In genomic region chr4:152609196-152609595, GRCm38 (mm10) we compare ENCODE assay signal across 16 mouse cellular contexts.
A peak's percentile ranks its signal among the peaks of the same experiment; 100 is the strongest.
DNase-seq lines count a peak whose midpoint lies in the region; ATAC-seq and TF ChIP-seq lines count a peak whose summit lies in the region.
"Had no signal": no experiment of that assay in that cellular context is flagged by ENCODE, and none has a peak within 500 bp of the region (broad histone marks: within the 10 kb centered on the region; RNA-seq: fewer than 3 reads in every experiment).

No protein-coding gene starts in this region.

- no peak overlapping the region for H3K9ac ChIP-seq in forebrain, embryonic 13.5 days
- no peak overlapping the region for H3K9ac ChIP-seq in forebrain, embryonic 12.5 days
- no peak overlapping the region for H3K9ac ChIP-seq in forebrain, embryonic 15.5 days (replicated peaks)
- H3K9ac ChIP-seq in forebrain, embryonic 11.5 days (ENCODE audit: low read length) = no peak overlapping the region
- no peak overlapping the region for H3K9ac ChIP-seq in forebrain, embryonic 16.5 days (replicated peaks; ENCODE audit: low read depth, low read length)

- WGBS in forebrain, embryonic 13.5 days = 76% methylated on average over 2 of the region's 2 CpGs
- 81% methylated on average over 2 of the region's 2 CpGs for WGBS in forebrain, embryonic 12.5 days
- 52% methylated on average over 2 of the region's 2 CpGs for WGBS in forebrain, embryonic 15.5 days
- 84% methylated on average over 2 of the region's 2 CpGs for WGBS in forebrain, embryonic 11.5 days
- 76% methylated on average over 2 of the region's 2 CpGs for WGBS in forebrain, embryonic 16.5 days

- 0 out of 2 replicates have a peak, but pooled peaks have one; percentile 33 for ATAC-seq in forebrain, embryonic 13.5 days
- ATAC-seq in forebrain, embryonic 12.5 days (ENCODE audit: low FRiP score) = no peak
- peak; percentile 57; the same call in 1 of the 2 replicates for ATAC-seq in forebrain, embryonic 15.5 days (replicated peaks)
- no peak for ATAC-seq in forebrain, embryonic 11.5 days (replicated peaks; ENCODE audit: low FRiP score)
- 0 out of 2 replicates have a peak, but pooled peaks have one; percentile 28 for ATAC-seq in forebrain, embryonic 16.5 days

- peaks cover 10% of the 10 kb centered on the region for H3K9me3 ChIP-seq in forebrain, embryonic 13.5 days (replicated peaks)
- H3K9me3 ChIP-seq in forebrain, embryonic 12.5 days = no peaks in the 10 kb centered on the region
- no peaks in the 10 kb centered on the region for H3K9me3 ChIP-seq in forebrain, embryonic 15.5 days
- H3K9me3 ChIP-seq in forebrain, embryonic 11.5 days (ENCODE audit: control insufficient read depth, low read length) = no peaks in the 10 kb centered on the region; the same call in 1 of the 2 replicates
- 0 out of 2 replicates have a peak, but pooled peaks cover 2% of the 10 kb centered on the region for H3K9me3 ChIP-seq in forebrain, embryonic 16.5 days (ENCODE audit: control insufficient read depth, low read length)

- no peak for DNase-seq in forebrain, embryonic 11.5 days (ENCODE audit: low spot score)
- peak; percentile 63 for DNase-seq in brain, embryonic 14.5 days (ENCODE audit: low read depth)
- no peak for DNase-seq in spleen, postnatal 10 days (ENCODE audit: low spot score in 2 of 2)
- no peak for DNase-seq in kidney, adult 8-10 months
- DNase-seq: adrenal gland, adult 2 months; adrenal gland, postnatal 10 days; adrenal gland, postnatal 25 days; cerebellum, adult 11-12 months; cerebellum, adult 2 months; cerebellum, adult 9-10 months; cerebellum, postnatal 10 days; cerebellum, postnatal 25 days had no signal

- H3K27ac ChIP-seq in forebrain, embryonic 13.5 days = no peak overlapping the region
- no peak overlapping the region for H3K27ac ChIP-seq in forebrain, embryonic 12.5 days
- no peak overlapping the region for H3K27ac ChIP-seq in forebrain, embryonic 15.5 days (replicated peaks)
- H3K27ac ChIP-seq in forebrain, embryonic 11.5 days (ENCODE audit: low read depth, low read length) = no peak overlapping the region
- H3K27ac ChIP-seq in forebrain, embryonic 16.5 days (ENCODE audit: low read length) = no peak overlapping the region

- no peak overlapping the region for H3K4me2 ChIP-seq in forebrain, embryonic 13.5 days
- no peak overlapping the region for H3K4me2 ChIP-seq in forebrain, embryonic 12.5 days
- H3K4me2 ChIP-seq in forebrain, embryonic 15.5 days (replicated peaks) = no peak overlapping the region
- H3K4me2 ChIP-seq in forebrain, embryonic 11.5 days (ENCODE audit: low read depth, low read length, severe bottlenecking) = no peak overlapping the region
- no peak overlapping the region for H3K4me2 ChIP-seq in forebrain, embryonic 16.5 days (ENCODE audit: low read length)

- TF ChIP-seq POLR2A in brain, embryonic 14.5 days (IDR thresholded peaks at IDR 0.05; ENCODE audit: borderline replicate concordance, extremely low read depth, insufficient read depth, insufficient read length, poor library complexity, severe bottlenecking) = no peak

- no peak overlapping the region for H3K4me3 ChIP-seq in forebrain, embryonic 13.5 days
- no peak overlapping the region for H3K4me3 ChIP-seq in forebrain, embryonic 12.5 days (replicated peaks)
- no peak overlapping the region for H3K4me3 ChIP-seq in forebrain, embryonic 15.5 days
- H3K4me3 ChIP-seq in forebrain, embryonic 11.5 days (ENCODE audit: low read depth, low read length) = no peak overlapping the region
- H3K4me3 ChIP-seq in forebrain, embryonic 16.5 days (replicated peaks; ENCODE audit: low read length) = no peak overlapping the region

- no peaks in the 10 kb centered on the region for H3K36me3 ChIP-seq in forebrain, embryonic 13.5 days (ENCODE audit: poor library complexity, severe bottlenecking)
- H3K36me3 ChIP-seq in forebrain, embryonic 12.5 days (replicated peaks) = no peaks in the 10 kb centered on the region
- H3K36me3 ChIP-seq in forebrain, embryonic 15.5 days = no peaks in the 10 kb centered on the region
- H3K36me3 ChIP-seq in forebrain, embryonic 11.5 days (ENCODE audit: control insufficient read depth, insufficient read depth, low read length) = no peaks in the 10 kb centered on the region
- H3K36me3 ChIP-seq in forebrain, embryonic 16.5 days (ENCODE audit: control insufficient read depth, insufficient read depth) = no peaks in the 10 kb centered on the region

- H3K27me3 ChIP-seq in forebrain, embryonic 13.5 days = no peaks in the 10 kb centered on the region
- H3K27me3 ChIP-seq in forebrain, embryonic 12.5 days = no peaks in the 10 kb centered on the region
- H3K27me3 ChIP-seq in forebrain, embryonic 15.5 days = no peaks in the 10 kb centered on the region
- no peaks in the 10 kb centered on the region for H3K27me3 ChIP-seq in forebrain, embryonic 11.5 days (ENCODE audit: control insufficient read depth, insufficient read depth, low read length)
- no peaks in the 10 kb centered on the region for H3K27me3 ChIP-seq in forebrain, embryonic 16.5 days (replicated peaks; ENCODE audit: control insufficient read depth, insufficient read depth, low read length)

- TF ChIP-seq CTCF in brain, embryonic 14.5 days (IDR thresholded peaks at IDR 0.05; ENCODE audit: borderline replicate concordance, extremely low read depth, insufficient read depth, insufficient read length) = no peak

- peaks cover 8% of the 10 kb centered on the region for H3K4me1 ChIP-seq in forebrain, embryonic 13.5 days
- peaks cover 9% of the 10 kb centered on the region for H3K4me1 ChIP-seq in forebrain, embryonic 12.5 days
- H3K4me1 ChIP-seq in forebrain, embryonic 15.5 days = peaks cover 9% of the 10 kb centered on the region; the same call in 1 of the 2 replicates
- no peaks in the 10 kb centered on the region for H3K4me1 ChIP-seq in forebrain, embryonic 11.5 days (replicated peaks; ENCODE audit: control insufficient read depth, insufficient read depth, low read length)
- H3K4me1 ChIP-seq in forebrain, embryonic 16.5 days (replicated peaks; ENCODE audit: control insufficient read depth, insufficient read depth, low read length) = 0 out of 2 replicates have a peak, but pooled peaks cover 6% of the 10 kb centered on the region

Comparison
In these comparisons a context has a peak if more than half of its experiments do, and no peak if none do; other contexts are left out.
1. ATAC-seq: peak in forebrain, embryonic 13.5 days (single experiment), forebrain, embryonic 15.5 days (single experiment) and forebrain, embryonic 16.5 days (single experiment); none in forebrain, embryonic 12.5 days (single experiment) and forebrain, embryonic 11.5 days (single experiment).